10 mouse cellular contexts compared by ENCODE assay signal in genomic region chr17:15530141-15530540, GRCm38 (mm10). TPM values are rescaled to one million over a fixed set of nuclear protein-coding genes. Genes with fewer than 3 reads are reported as not detected.
DNase-seq lines count a peak whose midpoint lies in the region; ATAC-seq lines count a peak whose summit lies in the region.
"Had no signal": no experiment of that assay in that cellular context is flagged by ENCODE, and none has a peak within 500 bp of the region (broad histone marks: within the 10 kb centered on the region; RNA-seq: fewer than 3 reads in every experiment).

No protein-coding gene starts in this region.

- no peak overlapping the region for H3K4me2 ChIP-seq in midbrain, embryonic 13.5 days (replicated peaks)
- H3K4me2 ChIP-seq: heart, embryonic 15.5 days; lung, embryonic 15.5 days had no signal

- ATAC-seq in cerebellum, adult (ENCODE audit: insufficient number of reproducible peaks, low FRiP score, low TSS enrichment) = no peak
- ATAC-seq in midbrain, embryonic 13.5 days = no peak

- peaks cover 30% of the 10 kb centered on the region for H3K4me1 ChIP-seq in midbrain, embryonic 10.5 days
- H3K4me1 ChIP-seq in midbrain, embryonic 13.5 days (replicated peaks) = peaks cover 26% of the 10 kb centered on the region

- peak; percentile 61 to 67 for DNase-seq in cerebellum, postnatal 14 days
- DNase-seq in midbrain, embryonic 10.5 days (ENCODE audit: low spot score) = peak; percentile 42
- peak; percentile 36 for DNase-seq in brain, embryonic 18.5 days (ENCODE audit: low read depth, low spot score)
- peak; percentile 37 for DNase-seq in layer of hippocampus, adult 9-11 months
- DNase-seq in right cerebral cortex, adult 2 months (ENCODE audit: low spot score in 2 of 2) = peak; percentile 64 to 65
- no peak for DNase-seq in yolk sac, embryonic 10.5 days (ENCODE audit: low spot score)

- H3K9ac ChIP-seq in midbrain, embryonic 13.5 days (replicated peaks) = no peak overlapping the region
- H3K9ac ChIP-seq: heart, embryonic 15.5 days; lung, embryonic 15.5 days had no signal

- H3K27ac ChIP-seq in midbrain, embryonic 10.5 days (replicated peaks) = no peak overlapping the region
- no peak overlapping the region for H3K27ac ChIP-seq in midbrain, embryonic 13.5 days
- H3K27ac ChIP-seq: heart, embryonic 15.5 days; lung, embryonic 15.5 days had no signal

- H3K27me3 ChIP-seq in midbrain, embryonic 10.5 days (ENCODE audit: low read depth, poor library complexity, severe bottlenecking) = peaks cover 7% of the 10 kb centered on the region
- H3K27me3 ChIP-seq in midbrain, embryonic 13.5 days = peaks cover 3% of the 10 kb centered on the region

- no peak overlapping the region for H3K4me3 ChIP-seq in midbrain, embryonic 10.5 days
- no peak overlapping the region for H3K4me3 ChIP-seq in midbrain, embryonic 13.5 days (replicated peaks)
- H3K4me3 ChIP-seq: heart, embryonic 15.5 days; lung, embryonic 15.5 days had no signal

- 3% methylated on average over 5 of the region's 5 CpGs for WGBS in midbrain, embryonic 10.5 days
- 1% methylated on average over 5 of the region's 5 CpGs for WGBS in midbrain, embryonic 13.5 days

- peaks cover 7% of the 10 kb centered on the region for H3K36me3 ChIP-seq in midbrain, embryonic 10.5 days
- peaks cover 4% of the 10 kb centered on the region for H3K36me3 ChIP-seq in midbrain, embryonic 13.5 days
- H3K36me3 ChIP-seq: lung, embryonic 15.5 days had no signal

- no peaks in the 10 kb centered on the region; the same call in 1 of the 2 replicates for H3K9me3 ChIP-seq in midbrain, embryonic 10.5 days (replicated peaks)
- no peaks in the 10 kb centered on the region for H3K9me3 ChIP-seq in midbrain, embryonic 13.5 days
- H3K9me3 ChIP-seq: heart, embryonic 15.5 days; lung, embryonic 15.5 days had no signal

RNA-seq across cellular contexts. Expression of gene Pdcd2, which starts 3.0 kb away (rescaled TPM):
- polyA plus RNA-seq in midbrain, embryonic 10.5 days (2016; fragmentation: Nextera tagmentation; extraction: Ambion mirVana) = 47.1 and 52.9 TPM in 2 replicates
- 67.4 and 72.2 TPM in 2 replicates for polyA plus RNA-seq in midbrain, embryonic 13.5 days (2015; fragmentation: Nextera tagmentation; extraction: Ambion mirVana)

RNA-seq across cellular contexts. Expression of gene Tbp, which starts 30.5 kb away (rescaled TPM):
- polyA plus RNA-seq in midbrain, embryonic 10.5 days (2016; fragmentation: Nextera tagmentation; extraction: Ambion mirVana) = 67.7 and 71.9 TPM in 2 replicates
- 70.6 and 74.9 TPM in 2 replicates for polyA plus RNA-seq in midbrain, embryonic 13.5 days (2015; fragmentation: Nextera tagmentation; extraction: Ambion mirVana)

RNA-seq across cellular contexts. Expression of gene Psmb1, which starts 30.6 kb away (rescaled TPM):
- polyA plus RNA-seq in midbrain, embryonic 10.5 days (2016; fragmentation: Nextera tagmentation; extraction: Ambion mirVana) = 279 and 297 TPM in 2 replicates
- polyA plus RNA-seq in midbrain, embryonic 13.5 days (2015; fragmentation: Nextera tagmentation; extraction: Ambion mirVana) = 265 and 267 TPM in 2 replicates

RNA-seq across cellular contexts. Expression of gene Prdm9, which starts 34.0 kb away (rescaled TPM):
- 3.6 and 3.7 TPM in 2 replicates for polyA plus RNA-seq in midbrain, embryonic 10.5 days (2016; fragmentation: Nextera tagmentation; extraction: Ambion mirVana)
- polyA plus RNA-seq in midbrain, embryonic 13.5 days (2015; fragmentation: Nextera tagmentation; extraction: Ambion mirVana) = 3.0 and 3.6 TPM in 2 replicates
